Mouse (Mus musculus) myocyte (in vitro differentiated cells): ENCODE results near the gene Cacna1d.

Experiments used
- CEBPB ChIP-seq: IDR thresholded peaks from 2 replicates; pipeline ENCODE4 v1.6.1; 2011; ENCODE audit warnings: mild to moderate bottlenecking, moderate library complexity; ENCODE audit not compliant: poor library complexity, insufficient read depth, severe bottlenecking
- E2F4 ChIP-seq: IDR thresholded peaks from one replicate; pipeline ENCODE4 v1.6.1; 2011; ENCODE audit warnings: mild to moderate bottlenecking, control low read depth, moderate library complexity; ENCODE audit not compliant: insufficient read depth
- MAX ChIP-seq: IDR thresholded peaks from one replicate; pipeline ENCODE4 v1.6.1; 2011; ENCODE audit warnings: low read depth, mild to moderate bottlenecking, control low read depth
- MYOD1 ChIP-seq, 3 experiments: IDR thresholded peaks; one replicate each; pipeline ENCODE4 v1.6.1; 2011; ENCODE audit warnings: control low read depth in 2 of 3, low read depth in 2 of 3, mild to moderate bottlenecking in 2 of 3, moderate library complexity in 1 of 3; ENCODE audit not compliant: insufficient read length in 2 of 3, control insufficient read depth in 1 of 3
- POLR2A ChIP-seq: IDR thresholded peaks from one replicate; pipeline ENCODE4 v1.6.1; 2011; ENCODE audit warnings: low read depth, mild to moderate bottlenecking, control low read depth, moderate library complexity; ENCODE audit not compliant: insufficient read length
- POLR2AphosphoS2 ChIP-seq: IDR thresholded peaks from one replicate; pipeline ENCODE4 v1.6.1; 2011; ENCODE audit warnings: low read depth, control low read depth; ENCODE audit not compliant: insufficient read length
- REST ChIP-seq: IDR thresholded peaks from one replicate; pipeline ENCODE4 v1.6.1; 2011; ENCODE audit warnings: mild to moderate bottlenecking, control low read depth, moderate library complexity; ENCODE audit not compliant: insufficient read depth, insufficient read length
- TCF12 ChIP-seq: IDR thresholded peaks from one replicate; pipeline ENCODE4 v1.6.1; 2011; ENCODE audit warnings: mild to moderate bottlenecking, control low read depth; ENCODE audit not compliant: poor library complexity, insufficient read depth, severe bottlenecking
- TCF3 ChIP-seq: IDR thresholded peaks from one replicate; pipeline ENCODE4 v1.6.1; 2011; ENCODE audit warnings: low read depth, control low read depth; ENCODE audit not compliant: insufficient read length
- USF1 ChIP-seq: IDR thresholded peaks from one replicate; pipeline ENCODE4 v1.6.1; 2011; ENCODE audit warnings: low read depth, mild to moderate bottlenecking, control low read depth, moderate library complexity

DNA sequence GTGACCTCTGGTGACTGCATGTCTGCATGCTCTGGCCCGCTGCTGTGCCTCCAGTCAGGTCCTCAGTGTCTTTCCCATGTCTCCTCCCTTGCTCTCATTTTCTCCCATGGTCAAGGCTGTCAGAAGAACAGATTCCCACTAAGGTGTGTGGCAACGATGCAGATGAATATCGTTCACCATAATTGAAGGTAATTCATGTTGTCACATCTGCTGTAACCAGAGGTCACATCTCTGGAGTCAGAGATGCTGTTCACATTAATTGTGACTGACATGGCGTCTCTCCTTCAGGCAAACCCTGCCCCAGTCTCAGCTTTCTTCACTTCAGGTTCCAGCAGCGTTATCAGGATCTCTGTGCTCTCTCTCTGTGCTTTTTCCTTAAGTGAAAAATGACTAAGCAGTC lies 252.4 kb downstream of the Cacna1d start:
- TF ChIP-seq POLR2AphosphoS2 (no peak), MYOD1 (IDR thresholded peaks at IDR 0.05; ENCODE audit: control insufficient read depth in 1 of 3, insufficient read length in 2 of 3, low read depth in 2 of 3) (no peak), POLR2A (no peak), USF1 (no peak), TCF3 (no peak), E2F4 (no peak), MAX (no peak), TCF12 (no peak), CEBPB (no peak), REST (no peak)
